Mouse (Mus musculus): ENCODE measurements around the gene Ccm2. TPM values are rescaled to one million over a fixed set of nuclear protein-coding genes. Genes with fewer than 3 reads are reported as not detected.

Ccm2 gene
- total RNA-seq, 2 experiments from 2014 or later, result 39.8 to 55.5 TPM

GRCm38 (mm10) chr11:6528186-6529006 lies 18.3 kb upstream of the Ccm2 start:
- peak; percentile 94 for ATAC-seq (replicated peaks; ENCODE audit: poor library complexity, severe bottlenecking)

- no peak for ATAC-seq (replicated peaks; ENCODE audit: poor library complexity, severe bottlenecking)
These were observed 16.7 kb upstream of the Ccm2 start for GRCm38 (mm10) chr11:6529961-6530360.

GRCm38 (mm10) chr11:6530746-6531145 lies 15.9 kb upstream of the Ccm2 start:
- no peak for ATAC-seq (replicated peaks; ENCODE audit: poor library complexity, severe bottlenecking)

- ATAC-seq (replicated peaks; ENCODE audit: poor library complexity, severe bottlenecking), result no peak
These were observed 2.0 kb upstream of the Ccm2 start for GRCm38 (mm10) chr11:6544683-6545082.

DNA sequence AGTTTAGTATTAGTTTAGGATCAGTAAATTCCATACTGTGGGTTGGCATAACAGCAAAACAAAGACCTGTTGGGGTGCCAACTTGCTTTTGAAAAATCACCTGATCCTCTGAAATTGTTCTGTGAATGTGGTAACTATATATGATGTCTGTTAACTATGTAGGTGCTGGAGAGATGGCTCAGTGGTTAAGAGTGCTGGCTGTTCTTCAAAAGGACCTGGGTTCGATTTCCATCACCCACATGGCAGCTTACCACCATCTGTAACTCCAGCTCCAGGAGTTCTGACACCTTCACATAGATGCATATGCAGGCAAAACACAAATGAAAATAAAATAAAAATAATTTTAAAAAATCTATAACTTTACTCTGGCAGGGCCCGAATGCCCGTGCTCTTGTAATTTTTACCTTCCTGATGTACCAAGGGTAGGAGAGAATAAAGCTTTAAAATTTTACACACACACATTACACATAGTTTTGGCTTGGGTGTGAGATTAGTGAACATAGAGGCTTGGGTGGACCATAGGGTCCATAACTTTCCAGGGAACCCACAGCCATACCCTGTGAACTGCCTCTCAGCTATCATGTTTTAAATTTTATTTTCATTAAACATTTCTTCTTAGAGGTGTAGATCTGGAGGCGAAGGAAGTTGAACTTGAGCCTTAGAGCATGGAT lies 1.4 kb upstream of the Ccm2 start:
- ATAC-seq (replicated peaks; ENCODE audit: poor library complexity, severe bottlenecking), result no peak

DNA sequence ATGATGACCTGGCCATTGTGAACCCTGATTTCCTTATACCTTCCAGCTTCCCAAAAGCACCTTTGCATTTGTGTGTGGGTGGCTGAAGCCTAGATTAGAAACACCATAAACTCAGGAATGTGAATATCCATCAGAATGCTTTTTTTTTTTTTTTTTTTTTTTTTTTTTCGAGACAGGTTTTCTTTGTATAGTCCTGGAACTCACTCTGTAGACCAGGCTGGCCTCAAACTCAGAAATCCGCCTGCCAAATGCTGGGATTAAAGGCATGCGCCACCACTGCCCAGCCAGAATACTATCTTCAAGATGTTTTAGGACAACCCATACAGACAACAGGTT lies 862 bp upstream of the Ccm2 start:
- ATAC-seq (replicated peaks; ENCODE audit: poor library complexity, severe bottlenecking), result no peak

DNA sequence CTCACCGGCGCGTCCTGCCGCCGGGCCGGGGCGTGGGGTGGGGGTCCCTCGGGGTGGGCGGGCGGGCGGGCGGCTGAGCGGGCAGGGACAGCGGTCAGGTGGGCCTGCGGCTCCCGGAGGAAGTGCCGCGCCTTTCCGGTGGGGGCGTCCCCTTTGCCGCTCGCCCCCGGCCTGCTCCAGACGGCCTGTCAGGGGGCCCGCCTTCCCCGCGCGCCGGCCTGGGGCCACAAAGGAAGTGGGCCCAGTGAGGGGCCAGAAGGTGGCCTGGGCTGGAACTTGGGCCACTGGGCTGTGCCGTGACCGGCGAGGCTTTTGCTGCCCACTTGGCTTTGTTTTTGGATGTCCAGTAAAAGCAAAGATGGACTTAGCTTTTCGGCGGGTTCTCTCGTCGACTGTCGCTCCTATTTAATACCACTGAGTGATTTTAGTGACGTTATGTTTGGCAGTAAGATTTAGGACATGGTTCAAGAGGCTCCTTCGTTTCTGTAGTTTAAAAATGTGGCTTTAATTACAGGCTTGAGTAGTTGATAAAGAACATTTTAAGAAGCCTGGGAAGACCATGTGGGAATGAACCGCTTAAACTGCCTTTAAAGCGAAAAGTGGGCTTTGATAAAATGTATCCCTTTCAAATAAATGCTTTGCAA lies 472 bp downstream of the Ccm2 start:
- ATAC-seq (replicated peaks; ENCODE audit: poor library complexity, severe bottlenecking), result peak; percentile 80

DNA sequence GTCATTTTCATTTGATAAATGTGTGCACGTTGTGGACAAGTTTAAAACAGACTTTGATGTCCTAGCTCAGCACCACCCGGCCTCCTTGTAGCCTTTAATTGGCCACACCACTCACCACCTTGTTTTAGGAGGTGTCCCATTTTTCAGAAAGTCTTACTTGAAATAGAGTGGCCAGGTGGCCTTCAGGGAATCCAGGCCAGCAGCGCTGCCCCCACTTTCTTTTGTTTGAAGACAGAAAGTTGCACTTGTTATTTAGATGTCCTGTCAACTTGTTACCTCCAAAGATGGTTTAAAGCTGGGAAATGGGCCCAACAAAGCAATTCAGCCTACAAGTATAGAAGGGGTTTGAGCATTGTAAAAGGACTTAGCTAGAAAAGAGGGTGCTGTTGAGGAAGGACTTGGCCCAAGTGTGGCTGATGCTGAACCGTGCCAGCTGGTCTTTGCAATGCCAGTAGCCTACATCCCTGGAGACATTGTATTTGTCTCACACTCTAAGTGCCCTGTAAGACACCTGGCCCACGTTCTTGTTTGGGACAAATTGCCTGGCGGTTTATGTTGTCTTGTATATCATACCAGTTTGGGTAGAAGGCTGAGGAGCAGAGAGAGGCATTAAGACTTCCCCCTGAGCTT lies 1.1 kb downstream of the Ccm2 start:
- ATAC-seq (replicated peaks; ENCODE audit: poor library complexity, severe bottlenecking), result no peak

DNA sequence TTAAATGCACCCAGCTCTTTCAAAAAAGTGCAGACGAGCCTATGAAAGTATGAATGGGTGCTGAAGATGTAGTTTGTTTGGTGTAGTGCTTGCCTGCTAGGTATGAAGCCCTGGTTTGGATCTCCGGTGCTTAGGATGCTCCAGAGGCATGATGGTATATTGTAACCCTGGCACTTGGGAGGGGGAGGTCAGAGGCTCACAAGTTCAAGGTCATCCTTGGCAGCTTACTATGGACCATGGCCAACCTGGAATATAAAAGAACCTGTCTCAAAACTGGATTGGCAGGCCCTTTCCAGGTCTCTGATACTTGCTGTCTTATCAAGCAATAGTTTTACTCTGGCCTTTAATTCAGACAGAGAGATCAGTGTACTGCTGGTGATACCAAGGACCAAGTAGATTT lies 3.1 kb downstream of the Ccm2 start:
- ATAC-seq (replicated peaks; ENCODE audit: poor library complexity, severe bottlenecking), result no peak

DNA sequence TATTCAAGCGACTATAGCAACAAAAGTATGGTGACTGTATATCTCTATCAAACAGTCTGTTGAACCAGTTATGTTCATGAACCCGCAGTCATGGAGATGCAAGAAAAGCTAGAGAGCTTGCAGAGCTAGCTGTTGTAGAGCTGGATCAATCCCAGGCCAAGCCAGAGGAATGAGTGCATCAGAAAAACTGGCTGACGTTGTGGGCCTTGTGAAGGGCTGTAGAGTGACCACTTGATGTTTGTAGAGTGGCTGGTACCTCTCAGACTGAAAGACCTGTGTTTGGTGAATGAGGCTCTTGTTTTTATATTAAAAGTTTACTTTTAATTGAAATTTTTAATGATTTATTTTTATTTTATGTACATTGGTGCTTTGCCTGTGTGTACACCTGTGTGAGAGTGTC lies 3.5 kb downstream of the Ccm2 start:
- ATAC-seq (replicated peaks; ENCODE audit: poor library complexity, severe bottlenecking), result no peak

GRCm38 (mm10) chr11:6558234-6558633 lies 11.5 kb downstream of the Ccm2 start:
- ATAC-seq (replicated peaks; ENCODE audit: poor library complexity, severe bottlenecking), result no peak

DNA sequence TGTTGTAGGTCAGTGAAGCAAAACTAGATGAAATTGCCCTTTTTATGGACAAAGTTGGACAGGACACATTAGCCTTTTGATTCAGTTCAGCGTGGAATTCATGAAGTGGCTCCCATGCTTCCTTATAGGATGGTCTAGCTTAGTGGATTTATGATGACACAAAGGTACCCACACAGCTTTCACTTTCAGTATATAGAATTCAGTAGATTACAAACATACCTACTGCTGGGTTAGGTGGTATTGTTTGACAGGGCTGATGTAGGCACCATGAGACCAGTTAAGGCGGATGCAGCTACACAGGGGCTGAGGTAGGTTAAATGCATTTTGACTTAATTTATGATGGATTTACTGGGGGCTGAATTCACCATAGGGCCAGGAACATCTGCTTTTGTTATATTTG lies 13.3 kb downstream of the Ccm2 start:
- no peak for ATAC-seq (replicated peaks; ENCODE audit: poor library complexity, severe bottlenecking)

DNA sequence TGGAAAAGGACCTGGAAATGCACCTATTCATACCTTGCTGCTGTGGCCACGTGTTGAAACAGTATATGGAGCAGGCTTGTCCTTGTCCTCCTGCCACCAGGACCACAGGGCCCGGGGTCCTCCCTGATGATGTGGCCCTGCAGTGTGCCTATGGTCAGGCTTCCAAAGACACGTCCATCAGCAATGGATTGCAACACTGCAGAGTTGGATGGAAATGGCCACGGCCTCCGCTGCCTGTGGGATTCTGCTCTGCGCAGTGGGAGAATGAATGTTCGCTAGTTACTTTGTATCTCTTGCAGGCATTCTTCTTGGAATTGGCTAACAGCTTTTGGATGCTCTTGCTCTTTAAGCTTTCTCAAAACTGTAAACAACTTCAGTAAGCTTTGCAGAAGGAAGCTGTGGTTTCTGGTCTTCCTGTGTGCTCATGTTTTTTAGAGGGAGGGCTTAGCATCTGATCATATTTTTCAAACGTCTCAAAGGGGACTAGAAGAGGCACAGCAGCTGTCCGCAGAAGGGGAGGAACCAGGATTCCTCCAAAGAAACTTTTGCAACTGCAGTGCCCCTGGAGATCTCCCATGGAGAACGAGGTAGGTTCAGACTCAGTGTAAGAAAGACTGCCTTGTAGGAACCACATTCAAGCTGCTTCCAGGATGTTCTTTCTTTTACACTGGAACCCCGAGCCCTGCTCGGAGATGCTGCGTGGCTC lies 14.1 kb downstream of the Ccm2 start:
- ATAC-seq (replicated peaks; ENCODE audit: poor library complexity, severe bottlenecking), result peak; percentile 81

- no peak for ATAC-seq (replicated peaks; ENCODE audit: poor library complexity, severe bottlenecking)
These were observed 14.8 kb downstream of the Ccm2 start for GRCm38 (mm10) chr11:6561474-6561873.

DNA sequence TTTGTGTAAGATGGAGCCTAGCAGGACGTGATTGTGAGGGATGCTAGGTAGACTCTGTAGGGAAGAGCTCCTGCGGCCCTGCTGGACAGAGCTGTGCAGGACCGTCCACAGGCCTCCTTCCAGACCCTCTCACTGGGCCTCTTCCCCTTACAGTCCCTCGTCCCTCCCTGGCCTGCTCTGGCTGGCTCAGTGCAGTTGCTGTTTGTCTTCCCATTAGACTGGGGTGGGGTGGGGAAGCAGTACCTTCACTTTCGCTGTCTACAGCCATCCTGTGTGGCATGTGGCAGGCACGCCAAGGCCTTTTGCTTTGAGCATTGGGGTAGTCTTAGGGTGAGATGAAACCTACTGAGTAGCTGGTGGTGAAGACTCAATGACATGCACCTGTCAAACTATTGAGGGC lies 15.7 kb downstream of the Ccm2 start:
- ATAC-seq (replicated peaks; ENCODE audit: poor library complexity, severe bottlenecking), result peak; percentile 60

- no peak for ATAC-seq (replicated peaks; ENCODE audit: poor library complexity, severe bottlenecking)
These were observed 16.5 kb downstream of the Ccm2 start for GRCm38 (mm10) chr11:6563201-6563600.

DNA sequence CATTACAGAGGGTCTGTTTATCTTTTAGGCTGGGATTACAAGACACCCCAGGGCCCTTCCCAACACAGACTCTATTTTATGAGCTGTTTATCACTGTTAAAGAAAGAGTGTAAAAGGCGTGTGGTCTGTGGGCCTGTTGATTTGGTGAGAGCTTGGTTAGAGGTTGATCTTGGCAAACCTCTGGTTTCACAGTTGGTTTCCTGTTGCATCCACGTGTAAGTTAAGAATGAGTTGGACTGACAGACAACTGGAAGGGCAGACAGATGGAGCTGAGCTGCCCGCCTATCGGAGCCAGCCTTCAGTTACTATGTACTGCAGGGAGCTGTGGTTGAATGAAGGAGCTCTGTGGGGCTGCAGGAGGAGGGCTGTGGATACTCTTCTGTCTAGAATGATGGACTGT lies 19.8 kb downstream of the Ccm2 start:
- ATAC-seq (replicated peaks; ENCODE audit: poor library complexity, severe bottlenecking), result peak; percentile 38

DNA sequence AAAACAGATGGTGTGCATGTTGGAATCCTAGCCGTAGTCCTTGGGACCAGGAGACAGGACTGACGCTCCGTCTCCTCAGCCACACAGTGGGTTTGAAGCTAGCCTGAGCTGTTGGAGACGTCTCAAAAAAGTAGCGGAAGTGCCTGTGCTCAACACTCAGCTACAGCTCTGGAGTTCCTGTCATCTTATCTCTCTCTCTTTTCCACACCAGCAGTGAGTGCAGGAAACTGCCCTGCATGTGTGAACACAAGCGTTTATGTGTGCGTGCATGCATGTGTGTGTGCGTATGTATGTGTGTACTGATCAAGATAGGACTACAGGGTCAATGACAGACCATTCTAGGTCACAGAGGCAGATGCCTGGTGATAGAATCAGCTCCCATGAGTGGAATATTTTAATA lies 21.3 kb downstream of the Ccm2 start:
- peak; percentile 20; the same call in 1 of the 2 replicates for ATAC-seq (replicated peaks; ENCODE audit: poor library complexity, severe bottlenecking)

- ATAC-seq (replicated peaks; ENCODE audit: poor library complexity, severe bottlenecking), result no peak
These were observed 22.1 kb downstream of the Ccm2 start for GRCm38 (mm10) chr11:6568584-6569409.

DNA sequence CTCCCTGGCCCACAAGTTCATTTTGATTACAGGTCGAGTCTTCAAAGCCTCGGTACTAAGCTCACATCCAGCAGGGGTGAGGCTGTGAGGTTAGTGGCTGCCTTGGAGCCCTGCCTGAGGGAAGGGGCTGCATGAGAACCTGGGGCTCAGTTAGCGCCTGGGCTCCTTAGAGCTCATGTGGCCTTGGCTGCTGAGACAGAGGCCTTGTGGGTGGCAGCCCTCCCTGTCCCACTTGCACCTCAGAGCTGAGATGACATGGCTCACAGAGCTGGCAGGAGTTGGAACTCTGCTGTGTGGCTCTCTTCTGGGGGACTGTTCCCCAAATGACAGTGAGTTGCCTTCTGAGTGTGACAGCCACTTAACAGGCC lies 22.7 kb downstream of the Ccm2 start:
- no peak for ATAC-seq (replicated peaks; ENCODE audit: poor library complexity, severe bottlenecking)

Measured in granulocyte monocyte progenitor cell, adult 5-6 weeks (primary cell).